Comparison of ENCODE assay signal across 22 mouse cellular contexts in genomic region chr11:76050509-76050908, GRCm38 (mm10). TPM values are rescaled to one million over a fixed set of nuclear protein-coding genes. Genes with fewer than 3 reads are reported as not detected.
"Had no signal": no experiment of that assay in that cellular context is flagged by ENCODE, and none has a peak within 500 bp of the region (broad histone marks: within the 10 kb centered on the region; RNA-seq: fewer than 3 reads in every experiment).

No protein-coding gene starts in this region.

- DNase-seq: lung, adult 2 months; lung, postnatal 4 days; midbrain, embryonic 14.5 days; retina, postnatal 1 day; right cerebral cortex, adult 18-20 months; right cerebral cortex, postnatal 25 days; right cerebral cortex, postnatal 4 days; spleen, adult 18-20 months; thymus, adult 18-20 months; thymus, postnatal 14 days; thymus, postnatal 36 days had no signal

- ATAC-seq: midbrain, embryonic 16.5 days had no signal

- H3K27me3 ChIP-seq: midbrain, embryonic 12.5 days; neural tube, embryonic 13.5 days; neural tube, embryonic 15.5 days had no signal

- H3K27ac ChIP-seq: liver, embryonic 14.5 days; midbrain, embryonic 10.5 days; midbrain, embryonic 12.5 days; neural tube, embryonic 13.5 days; neural tube, embryonic 15.5 days had no signal

- H3K4me2 ChIP-seq: midbrain, embryonic 12.5 days; neural tube, embryonic 13.5 days; neural tube, embryonic 15.5 days had no signal

- H3K4me1 ChIP-seq: midbrain, embryonic 12.5 days; neural tube, embryonic 13.5 days; neural tube, embryonic 15.5 days had no signal

- H3K9ac ChIP-seq: liver, embryonic 14.5 days; midbrain, embryonic 12.5 days; neural tube, embryonic 13.5 days; neural tube, embryonic 15.5 days had no signal

- H3K9me3 ChIP-seq: midbrain, embryonic 10.5 days; midbrain, embryonic 12.5 days; neural tube, embryonic 13.5 days; neural tube, embryonic 15.5 days had no signal

- H3K4me3 ChIP-seq: midbrain, embryonic 10.5 days; midbrain, embryonic 12.5 days; myocyte; neural tube, embryonic 13.5 days; neural tube, embryonic 15.5 days had no signal

RNA-seq across cellular contexts. Expression of gene 1700016K19Rik, which starts 50.8 kb away (rescaled TPM):
- total RNA-seq: megakaryocyte, adult 5-6 weeks; megakaryocyte-erythroid progenitor cell, adult 5-6 weeks had no signal
- polyA plus RNA-seq: liver, embryonic 14.5 days; liver, embryonic 16.5 days; neural tube, embryonic 11.5 days had no signal
